Mouse (Mus musculus): ENCODE data around the gene Rxra. TPM values are rescaled to one million over a fixed set of nuclear protein-coding genes. Genes with fewer than 3 reads are reported as not detected.

The Rxra gene
- polyA plus RNA-seq, 1 experiment from 2014 or later, result 3.5 TPM

DNA sequence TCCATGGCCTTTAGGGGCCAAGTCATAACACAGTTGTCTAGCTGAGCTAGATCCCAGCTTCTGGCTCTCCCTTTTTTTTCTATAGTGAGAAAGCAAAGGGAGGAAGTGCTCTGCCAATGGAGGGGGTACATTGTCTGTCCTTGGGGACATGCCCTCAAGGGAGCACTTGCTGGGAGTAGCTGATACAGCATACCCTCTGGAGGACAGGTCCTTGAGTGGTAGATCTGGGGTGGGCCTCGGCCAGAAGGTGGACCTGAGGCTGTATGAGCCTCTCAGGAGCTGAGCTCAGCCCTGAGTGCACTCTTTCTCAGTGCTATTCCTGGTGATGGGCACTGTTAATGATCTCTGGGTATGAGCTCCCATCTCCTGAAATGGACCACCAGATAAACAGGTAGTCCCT is 66.9 kb downstream of the Rxra start:
- WGBS (ENCODE audit: insufficient replicate concordance), result 70% methylated on average over 1 of the region's 1 CpGs

DNA sequence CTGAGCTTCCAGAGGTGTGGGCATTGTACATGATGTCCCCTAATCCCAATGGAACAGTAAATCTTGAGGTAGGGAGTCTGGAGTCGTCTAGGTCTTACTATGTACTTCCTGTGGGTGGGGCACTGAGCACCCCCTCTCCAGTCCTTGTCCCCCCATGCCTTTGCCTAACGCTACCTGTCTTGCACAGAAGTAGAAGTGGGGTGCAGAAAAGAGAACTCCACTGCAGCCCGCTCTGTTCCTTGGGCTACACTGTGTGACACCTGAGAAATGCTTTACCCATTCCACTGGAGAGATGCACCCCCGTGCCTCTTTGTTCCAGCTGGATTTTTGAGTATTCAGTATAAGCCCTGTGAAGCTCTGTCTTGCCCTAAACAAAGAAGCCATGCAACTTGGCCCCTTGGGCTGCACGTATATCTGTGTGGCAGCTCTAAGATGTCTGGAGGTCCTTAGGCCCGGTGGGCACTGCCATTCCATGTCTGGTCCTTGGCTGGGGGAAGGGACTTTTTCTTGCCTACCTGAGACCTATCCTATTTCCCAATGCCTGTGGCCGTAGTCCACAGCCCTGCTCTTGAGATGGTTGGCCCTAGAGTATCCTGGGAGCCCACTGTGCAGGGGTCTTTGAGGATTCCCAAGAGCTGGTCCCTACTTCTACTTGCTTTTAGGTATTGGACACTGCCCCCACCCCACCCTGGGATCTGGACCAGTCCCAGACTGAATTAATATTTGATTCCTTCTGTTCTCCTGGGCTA is 67.8 kb downstream of the Rxra start:
- Histone ChIP-seq H3K4me2 (no peak overlapping the region), H3K27ac (no peak overlapping the region), H3K36me3 (peaks cover 43% of the 10 kb centered on the region), H3K9ac (no peak overlapping the region), H3K27me3 (no peaks in the 10 kb centered on the region), H3K9me3 (replicated peaks) (no peaks in the 10 kb centered on the region), H3K4me3 (replicated peaks) (no peak overlapping the region), H3K4me1 (replicated peaks) (peaks cover 60% of the 10 kb centered on the region)
- no peak for DNase-seq
- ATAC-seq (ENCODE audit: low read depth), result no peak
- 76% methylated on average over 7 of the region's 7 CpGs for WGBS (ENCODE audit: insufficient replicate concordance)

More for the DNA sequence above, 66.9 kb downstream of the Rxra start:
- peaks cover 34% of the 10 kb centered on the region; the same call in 1 of the 2 replicates for H3K36me3 ChIP-seq
- ATAC-seq (ENCODE audit: low read depth) (no peak), DNase-seq (no peak)
- H3K9ac ChIP-seq, result no peak overlapping the region
- no peaks in the 10 kb centered on the region for H3K27me3 ChIP-seq
- no peak overlapping the region for H3K4me3 ChIP-seq (replicated peaks)
- H3K9me3 ChIP-seq (replicated peaks), result no peaks in the 10 kb centered on the region
- no peak overlapping the region for H3K4me2 ChIP-seq
- H3K27ac ChIP-seq, result no peak overlapping the region
- peaks cover 66% of the 10 kb centered on the region for H3K4me1 ChIP-seq (replicated peaks)

DNA sequence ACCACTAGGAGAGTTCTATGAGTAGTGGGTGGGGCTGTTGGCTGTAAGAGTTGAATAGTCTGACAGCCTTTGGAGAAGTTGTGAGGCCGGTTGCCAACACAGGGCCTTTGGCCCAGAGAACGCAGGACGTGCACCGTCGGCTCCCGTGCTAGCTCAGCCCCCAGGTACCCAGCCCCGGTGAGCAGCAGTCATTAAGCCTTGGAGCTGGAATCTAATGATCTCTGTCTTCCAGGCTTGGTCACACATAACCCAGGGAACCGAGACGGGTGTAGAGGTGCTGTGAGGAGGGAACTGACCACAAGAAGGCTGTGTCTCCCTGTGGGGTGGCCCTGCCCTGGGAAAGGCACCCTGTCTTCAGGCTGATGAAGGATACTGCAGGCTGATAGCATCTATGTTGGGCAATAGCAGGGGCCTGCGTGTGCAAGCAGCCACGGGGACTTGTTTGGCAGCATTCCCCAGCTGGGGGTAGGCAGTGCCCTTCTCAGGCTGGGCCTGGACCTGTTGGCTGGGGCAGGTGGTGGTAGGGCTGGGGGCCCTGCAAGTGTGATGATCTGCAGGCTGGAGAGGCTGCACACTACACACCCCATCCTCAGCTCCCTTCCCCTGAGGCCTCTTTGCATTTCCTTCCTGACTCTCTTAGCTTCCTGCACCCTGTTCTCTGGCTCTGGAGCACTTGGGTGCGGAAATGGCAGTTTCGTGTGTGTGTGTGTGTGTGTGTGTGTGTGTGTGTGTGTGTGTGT is 68.5 kb downstream of the Rxra start:
- H3K9ac ChIP-seq, result no peak overlapping the region
- WGBS (ENCODE audit: insufficient replicate concordance), result 27% methylated on average over 13 of the region's 13 CpGs

DNA sequence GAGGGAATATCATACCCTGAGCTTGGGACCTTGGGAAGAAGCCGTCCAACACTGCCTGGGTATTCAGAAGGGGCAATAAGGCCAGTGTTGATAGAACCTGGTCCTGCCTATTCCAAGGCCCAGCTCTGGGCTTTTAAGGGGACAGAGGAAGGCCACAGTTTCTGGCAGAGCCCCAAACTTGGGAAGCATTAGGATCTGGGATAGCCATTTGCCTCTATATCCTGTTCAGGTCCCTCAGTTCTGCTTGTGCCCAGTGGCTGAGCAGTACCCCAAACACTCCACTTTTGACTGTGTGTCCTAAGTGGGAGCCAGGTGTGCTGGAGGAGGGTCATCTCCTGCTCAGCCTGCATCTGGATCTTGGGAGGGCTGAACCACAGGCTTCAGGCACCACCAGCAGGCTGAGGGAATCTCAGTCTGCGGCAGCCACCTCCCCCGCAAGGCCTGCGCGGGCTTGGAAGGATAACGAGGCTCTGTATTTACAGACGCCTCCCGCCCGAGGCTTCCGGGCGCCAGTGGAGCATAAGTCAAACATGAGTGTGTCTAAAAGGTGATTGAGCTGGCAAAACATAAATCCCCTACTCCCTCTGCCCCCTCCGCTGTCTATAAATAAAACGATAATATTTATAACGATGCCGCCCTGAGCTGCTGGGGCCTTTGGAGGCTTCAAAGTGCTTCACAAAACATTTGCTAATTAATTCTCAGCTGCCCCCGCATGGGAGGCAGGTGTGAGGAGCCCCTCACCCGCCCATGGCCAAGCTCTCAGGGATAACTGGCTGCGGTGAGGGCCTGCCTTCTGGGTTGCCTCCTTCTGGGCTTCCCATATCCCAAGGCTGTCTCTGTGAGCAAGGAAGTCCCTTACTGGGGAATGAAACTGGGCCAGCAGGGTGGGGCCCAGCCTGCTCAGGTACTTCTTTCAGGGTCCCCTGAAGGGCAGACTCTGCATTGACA is 69.7 kb downstream of the Rxra start:
- no peak for ATAC-seq (ENCODE audit: low read depth)
- 53% methylated on average over 18 of the region's 18 CpGs for WGBS (ENCODE audit: insufficient replicate concordance)
- peaks cover 59% of the 10 kb centered on the region for H3K36me3 ChIP-seq
- peak overlapping the region; percentile 23 for H3K27ac ChIP-seq
- H3K27me3 ChIP-seq, result no peaks in the 10 kb centered on the region
- no peak overlapping the region for H3K4me3 ChIP-seq (replicated peaks)
- H3K9me3 ChIP-seq (replicated peaks), result no peaks in the 10 kb centered on the region
- no peak overlapping the region for H3K9ac ChIP-seq
- H3K4me1 ChIP-seq (replicated peaks), result peaks cover 47% of the 10 kb centered on the region
- H3K4me2 ChIP-seq, result no peak overlapping the region
- no peak for DNase-seq

More for the DNA sequence above, 68.5 kb downstream of the Rxra start:
- H3K4me3 ChIP-seq (replicated peaks), result no peak overlapping the region
- H3K27me3 ChIP-seq, result no peaks in the 10 kb centered on the region
- H3K4me2 ChIP-seq, result no peak overlapping the region
- H3K9me3 ChIP-seq (replicated peaks), result no peaks in the 10 kb centered on the region
- no peak for DNase-seq
- peaks cover 51% of the 10 kb centered on the region for H3K36me3 ChIP-seq
- H3K4me1 ChIP-seq (replicated peaks), result peaks cover 53% of the 10 kb centered on the region
- no peak for ATAC-seq (ENCODE audit: low read depth)
- peak overlapping the region; percentile 51 for H3K27ac ChIP-seq

DNA sequence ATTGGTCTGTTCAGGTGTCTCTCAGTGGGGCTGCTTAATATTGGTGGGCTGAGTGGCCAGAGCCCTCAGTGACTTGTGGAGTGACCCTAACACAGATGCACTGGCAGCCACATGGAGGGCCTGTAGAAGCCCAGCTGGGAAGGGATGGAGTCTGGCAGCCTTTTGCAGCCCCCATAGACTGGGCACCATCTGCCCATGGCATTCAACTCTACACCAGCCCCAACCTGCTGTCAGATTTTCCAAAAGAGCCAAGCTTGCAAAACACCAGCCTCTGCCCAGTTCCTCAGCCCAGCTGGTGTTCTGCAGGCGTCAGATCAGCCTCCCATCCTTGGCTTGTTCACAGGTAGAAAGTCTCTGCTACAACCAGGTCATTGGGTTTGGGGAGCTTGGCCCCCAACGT is 70.6 kb downstream of the Rxra start:
- Histone ChIP-seq H3K27me3 (no peaks in the 10 kb centered on the region), H3K4me1 (replicated peaks) (peaks cover 48% of the 10 kb centered on the region), H3K4me2 (no peak overlapping the region), H3K9ac (no peak overlapping the region), H3K36me3 (peaks cover 59% of the 10 kb centered on the region), H3K27ac (no peak overlapping the region), H3K4me3 (replicated peaks) (no peak overlapping the region), H3K9me3 (replicated peaks) (no peaks in the 10 kb centered on the region)
- 61% methylated on average over 2 of the region's 2 CpGs for WGBS (ENCODE audit: insufficient replicate concordance)
- DNase-seq, result no peak
- no peak for ATAC-seq (ENCODE audit: low read depth)

DNA sequence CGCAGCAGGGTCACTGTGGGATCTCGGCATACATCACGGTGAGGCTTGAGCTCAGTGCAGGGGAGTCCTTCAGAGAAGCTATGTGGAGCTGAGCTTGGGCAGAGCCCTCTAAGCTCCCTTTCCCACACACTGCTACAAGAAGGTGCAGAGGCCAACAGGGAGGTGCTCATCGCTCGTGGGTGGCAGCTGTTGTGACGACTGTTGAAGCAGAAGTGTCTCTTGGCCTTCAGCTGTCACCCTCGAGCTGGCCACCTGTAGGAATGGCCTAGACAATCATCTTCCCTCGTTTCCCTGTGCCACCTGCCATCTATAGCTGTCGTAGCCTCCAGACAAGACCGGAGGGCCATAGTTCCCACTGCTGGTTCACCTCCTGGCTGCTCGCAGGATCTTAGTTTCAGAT is 72.7 kb downstream of the Rxra start:
- 71% methylated on average over 11 of the region's 11 CpGs for WGBS (ENCODE audit: insufficient replicate concordance)
- Histone ChIP-seq H3K27ac (no peak overlapping the region), H3K36me3 (peaks cover 63% of the 10 kb centered on the region), H3K9ac (no peak overlapping the region), H3K27me3 (no peaks in the 10 kb centered on the region), H3K9me3 (replicated peaks) (no peaks in the 10 kb centered on the region), H3K4me1 (replicated peaks) (peaks cover 49% of the 10 kb centered on the region), H3K4me3 (replicated peaks) (no peak overlapping the region), H3K4me2 (no peak overlapping the region)
- DNase-seq (no peak), ATAC-seq (ENCODE audit: low read depth) (no peak)

DNA sequence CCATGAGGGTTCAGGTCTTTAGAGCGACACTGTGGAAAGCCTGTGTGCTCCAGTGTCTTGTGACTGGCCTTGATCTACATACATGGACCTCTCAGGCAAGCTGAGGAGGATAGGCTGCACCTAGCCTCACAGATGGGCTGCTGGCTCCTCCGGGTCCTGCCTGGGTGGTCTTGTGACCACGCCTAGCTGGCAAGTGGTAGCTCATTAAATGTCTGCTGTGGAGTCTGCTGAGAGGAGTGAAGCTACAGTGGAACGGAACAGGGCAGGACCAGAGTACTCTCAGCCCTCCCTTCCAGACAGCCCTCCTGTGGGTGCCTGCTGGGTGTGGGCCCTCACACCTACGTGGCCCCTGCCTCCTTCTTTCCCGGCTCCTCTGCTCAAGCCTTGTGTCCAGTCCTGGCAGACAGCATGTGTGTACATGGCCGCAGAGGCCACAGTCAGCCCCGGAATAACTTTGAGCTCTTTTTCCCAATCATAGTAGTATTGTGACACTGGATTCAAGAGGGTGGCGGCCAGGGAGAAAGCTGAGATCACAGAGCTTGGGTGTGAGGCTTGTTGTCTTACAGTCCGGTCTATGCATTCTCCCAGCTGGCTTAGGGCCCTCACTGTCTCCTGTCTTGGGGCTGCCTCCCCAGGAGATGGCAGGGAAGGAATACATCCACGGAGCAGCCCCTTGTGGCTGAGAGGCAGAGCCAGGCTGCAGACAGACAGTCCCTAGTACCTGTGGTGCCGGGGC is 74.3 kb downstream of the Rxra start:
- Histone ChIP-seq H3K4me3 (replicated peaks) (no peak overlapping the region), H3K9ac (no peak overlapping the region), H3K36me3 (peaks cover 75% of the 10 kb centered on the region), H3K27me3 (no peaks in the 10 kb centered on the region), H3K27ac (no peak overlapping the region), H3K9me3 (replicated peaks) (no peaks in the 10 kb centered on the region), H3K4me2 (no peak overlapping the region), H3K4me1 (replicated peaks) (peaks cover 33% of the 10 kb centered on the region)
- ATAC-seq (ENCODE audit: low read depth) (no peak), DNase-seq (no peak)
- WGBS (ENCODE audit: insufficient replicate concordance), result 73% methylated on average over 12 of the region's 12 CpGs

DNA sequence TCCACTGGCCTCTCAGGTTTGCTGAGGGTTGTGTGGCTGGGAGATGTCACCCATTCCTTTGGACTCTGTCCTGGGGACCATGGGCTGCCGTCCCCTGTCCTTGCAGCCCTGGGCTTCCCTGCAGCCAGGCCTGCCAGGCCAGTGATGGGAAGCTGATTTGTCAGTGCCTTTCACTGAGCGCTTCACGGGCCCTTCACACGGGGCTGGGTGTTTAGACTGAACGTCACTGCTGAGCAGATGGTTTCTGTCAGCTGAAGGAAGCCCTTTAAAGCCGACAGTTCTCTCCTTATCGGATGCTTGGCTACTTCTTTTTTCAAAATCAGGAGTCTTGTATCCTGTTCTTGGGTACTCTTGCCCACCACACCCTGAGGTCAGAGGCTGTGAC is 74.9 kb downstream of the Rxra start:
- no peak for DNase-seq
- Histone ChIP-seq H3K36me3 (peaks cover 81% of the 10 kb centered on the region), H3K4me3 (replicated peaks) (no peak overlapping the region), H3K9me3 (replicated peaks) (no peaks in the 10 kb centered on the region), H3K4me1 (replicated peaks) (peaks cover 28% of the 10 kb centered on the region), H3K27me3 (no peaks in the 10 kb centered on the region), H3K9ac (no peak overlapping the region), H3K4me2 (no peak overlapping the region), H3K27ac (no peak overlapping the region)
- no peak for ATAC-seq (ENCODE audit: low read depth)
- 65% methylated on average over 7 of the region's 7 CpGs for WGBS (ENCODE audit: insufficient replicate concordance)

DNA sequence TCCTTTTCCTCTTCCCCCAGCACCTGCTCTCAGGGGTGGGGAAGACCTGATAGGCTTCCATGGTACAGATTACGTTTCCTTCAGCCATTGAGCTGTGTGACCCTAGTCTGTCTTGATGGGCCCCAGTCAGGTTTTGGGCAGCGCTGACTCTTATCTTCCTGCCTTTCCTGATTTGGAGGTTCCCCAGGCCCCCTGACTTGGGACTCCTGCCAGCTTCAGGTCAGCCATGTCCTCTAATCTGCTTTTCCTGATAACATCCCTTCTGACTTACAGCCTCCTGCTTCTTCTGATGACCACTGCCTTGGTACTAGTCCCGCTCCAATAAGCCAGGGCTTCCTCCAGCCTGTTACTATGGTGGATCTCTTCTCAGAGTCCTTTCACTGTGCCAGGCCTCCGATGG is 75.6 kb downstream of the Rxra start:
- H3K4me3 ChIP-seq (replicated peaks), result no peak overlapping the region
- peaks cover 23% of the 10 kb centered on the region for H3K4me1 ChIP-seq (replicated peaks)
- ATAC-seq (ENCODE audit: low read depth) (no peak), DNase-seq (no peak)
- WGBS (ENCODE audit: insufficient replicate concordance), result 58% methylated on average over 4 of the region's 4 CpGs
- H3K27ac ChIP-seq, result no peak overlapping the region
- no peaks in the 10 kb centered on the region for H3K27me3 ChIP-seq
- peaks cover 81% of the 10 kb centered on the region for H3K36me3 ChIP-seq
- no peak overlapping the region for H3K4me2 ChIP-seq
- H3K9ac ChIP-seq, result no peak overlapping the region
- no peaks in the 10 kb centered on the region for H3K9me3 ChIP-seq (replicated peaks)

DNA sequence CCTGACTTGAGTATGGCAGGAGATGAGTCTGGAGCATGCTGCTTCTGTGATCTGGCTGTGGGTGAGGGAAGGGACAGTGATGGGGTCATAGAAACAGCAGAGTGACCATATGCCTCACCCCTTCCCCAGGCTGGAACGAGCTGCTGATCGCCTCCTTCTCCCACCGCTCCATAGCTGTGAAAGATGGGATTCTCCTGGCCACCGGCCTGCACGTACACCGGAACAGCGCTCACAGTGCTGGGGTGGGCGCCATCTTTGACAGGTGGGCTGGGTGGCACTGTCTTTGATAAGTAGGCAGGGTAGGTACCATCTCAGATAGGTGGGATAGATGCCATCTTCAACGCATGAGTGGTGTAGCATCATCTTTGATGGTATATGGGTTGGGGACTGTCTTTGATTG is 77.9 kb downstream of the Rxra start:
- Histone ChIP-seq H3K27ac (no peak overlapping the region), H3K4me2 (no peak overlapping the region), H3K9ac (no peak overlapping the region), H3K27me3 (no peaks in the 10 kb centered on the region), H3K36me3 (peaks cover 68% of the 10 kb centered on the region), H3K4me1 (replicated peaks) (peaks cover 42% of the 10 kb centered on the region), H3K9me3 (replicated peaks) (no peaks in the 10 kb centered on the region), H3K4me3 (replicated peaks) (no peak overlapping the region)
- DNase-seq (no peak), ATAC-seq (ENCODE audit: low read depth) (no peak)
- WGBS (ENCODE audit: insufficient replicate concordance), result 86% methylated on average over 9 of the region's 9 CpGs
